Mouse (Mus musculus): ENCODE results near the gene Mdp1. TPM values are rescaled to one million over a fixed set of nuclear protein-coding genes. Genes with fewer than 3 reads are reported as not detected.

The Mdp1 gene
- 46.2 and 47.6 TPM in 2 replicates for polyA plus RNA-seq (2015; fragmentation: Nextera tagmentation; extraction: Ambion mirVana)

GRCm38 (mm10) chr14:55659960-55660573 lies at the start of gene Mdp1:
TSS of gene Mdp1 (minus strand) at chr14:55660508.
- H3K4me1 ChIP-seq (ENCODE audit: insufficient read depth, low read depth, low read length), result peaks cover 6% of the 10 kb centered on the region; the same call in 1 of the 2 replicates
- H3K27ac ChIP-seq (ENCODE audit: low read length), result peak within 1 kb of the TSS; percentile 82
- no peaks in the 10 kb centered on the region for H3K9me3 ChIP-seq (ENCODE audit: low read length)
- WGBS, result under 1% methylated on average over 39 of the region's 39 CpGs
- H3K27me3 ChIP-seq (replicated peaks; ENCODE audit: insufficient read depth, low read length), result no peaks in the 10 kb centered on the region
- peak; percentile 96 for DNase-seq (ENCODE audit: low spot score)
- H3K36me3 ChIP-seq (ENCODE audit: insufficient read depth, low read length), result 0 out of 2 replicates have a peak, but pooled peaks cover 8% of the 10 kb centered on the region
- peak within 1 kb of the TSS; percentile 55 for H3K9ac ChIP-seq (replicated peaks; ENCODE audit: low read depth)
- ATAC-seq, result peak; percentile 98
- H3K4me3 ChIP-seq (ENCODE audit: low read depth, low read length), result peak within 1 kb of the TSS; percentile 66
- peak within 1 kb of the TSS; percentile 67 for H3K4me2 ChIP-seq (replicated peaks; ENCODE audit: low read depth, low read length)
- TF ChIP-seq CTCF (IDR thresholded peaks at IDR 0.05) (peak; percentile 68), EP300 (IDR thresholded peaks at IDR 0.05) (no peak; the same call in 1 of the 2 replicates)

- Histone ChIP-seq H3K9ac (replicated peaks; ENCODE audit: low read depth) (no peak overlapping the region), H3K4me3 (ENCODE audit: low read depth, low read length) (no peak overlapping the region), H3K9me3 (ENCODE audit: low read length) (no peaks in the 10 kb centered on the region), H3K4me1 (ENCODE audit: insufficient read depth, low read depth, low read length) (peaks cover 10% of the 10 kb centered on the region; the same call in 1 of the 2 replicates), H3K4me2 (replicated peaks; ENCODE audit: low read depth, low read length) (no peak overlapping the region), H3K27ac (ENCODE audit: low read length) (no peak overlapping the region), H3K36me3 (ENCODE audit: insufficient read depth, low read length) (no peaks in the 10 kb centered on the region), H3K27me3 (replicated peaks; ENCODE audit: insufficient read depth, low read length) (no peaks in the 10 kb centered on the region)
- no peak for ATAC-seq
- no peak for DNase-seq (ENCODE audit: low spot score)
- TF ChIP-seq EP300 (IDR thresholded peaks at IDR 0.05), result no peak
- no peak for TF ChIP-seq CTCF (IDR thresholded peaks at IDR 0.05)
- 70% methylated on average over 4 of the region's 4 CpGs for WGBS
These were observed 49.2 kb upstream of the Mdp1 start for GRCm38 (mm10) chr14:55709509-55709908.

GRCm38 (mm10) chr14:55707397-55707796 lies 47.1 kb upstream of the Mdp1 start:
- 72% methylated on average over 5 of the region's 5 CpGs for WGBS
- Histone ChIP-seq H3K9me3 (ENCODE audit: low read length) (no peaks in the 10 kb centered on the region), H3K36me3 (ENCODE audit: insufficient read depth, low read length) (no peaks in the 10 kb centered on the region), H3K27me3 (replicated peaks; ENCODE audit: insufficient read depth, low read length) (no peaks in the 10 kb centered on the region), H3K27ac (ENCODE audit: low read length) (no peak overlapping the region), H3K4me3 (ENCODE audit: low read depth, low read length) (no peak overlapping the region), H3K4me2 (replicated peaks; ENCODE audit: low read depth, low read length) (no peak overlapping the region), H3K9ac (replicated peaks; ENCODE audit: low read depth) (no peak overlapping the region), H3K4me1 (ENCODE audit: insufficient read depth, low read depth, low read length) (peaks cover under 1% of the 10 kb centered on the region; the same call in 1 of the 2 replicates)
- TF ChIP-seq EP300 (IDR thresholded peaks at IDR 0.05), result no peak
- no peak for TF ChIP-seq CTCF (IDR thresholded peaks at IDR 0.05)
- ATAC-seq (no peak), DNase-seq (ENCODE audit: low spot score) (no peak)

- Histone ChIP-seq H3K4me3 (ENCODE audit: low read depth, low read length) (no peak overlapping the region), H3K4me1 (ENCODE audit: insufficient read depth, low read depth, low read length) (no peaks in the 10 kb centered on the region), H3K36me3 (ENCODE audit: insufficient read depth, low read length) (no peaks in the 10 kb centered on the region), H3K9ac (replicated peaks; ENCODE audit: low read depth) (no peak overlapping the region), H3K27me3 (replicated peaks; ENCODE audit: insufficient read depth, low read length) (no peaks in the 10 kb centered on the region), H3K9me3 (ENCODE audit: low read length) (no peaks in the 10 kb centered on the region), H3K4me2 (replicated peaks; ENCODE audit: low read depth, low read length) (no peak overlapping the region), H3K27ac (ENCODE audit: low read length) (peak overlapping the region; percentile 60)
- DNase-seq (ENCODE audit: low spot score) (peak; percentile 74), ATAC-seq (peak; percentile 84)
- WGBS, result 77% methylated on average over 8 of the region's 8 CpGs
- TF ChIP-seq EP300 (IDR thresholded peaks at IDR 0.05) (no peak), CTCF (IDR thresholded peaks at IDR 0.05) (no peak)
These were observed 45.8 kb upstream of the Mdp1 start for GRCm38 (mm10) chr14:55706051-55706600.

GRCm38 (mm10) chr14:55702761-55703160 lies 42.5 kb upstream of the Mdp1 start:
- TF ChIP-seq CTCF (IDR thresholded peaks at IDR 0.05), result no peak
- no peak for TF ChIP-seq EP300 (IDR thresholded peaks at IDR 0.05)
- no peaks in the 10 kb centered on the region for H3K36me3 ChIP-seq (ENCODE audit: insufficient read depth, low read length)
- no peak overlapping the region for H3K27ac ChIP-seq (ENCODE audit: low read length)
- H3K9me3 ChIP-seq (ENCODE audit: low read length), result no peaks in the 10 kb centered on the region
- ATAC-seq (peak; percentile 40; the same call in 1 of the 2 replicates), DNase-seq (ENCODE audit: low spot score) (no peak)
- no peaks in the 10 kb centered on the region for H3K4me1 ChIP-seq (ENCODE audit: insufficient read depth, low read depth, low read length)
- H3K9ac ChIP-seq (replicated peaks; ENCODE audit: low read depth), result no peak overlapping the region
- no peaks in the 10 kb centered on the region for H3K27me3 ChIP-seq (replicated peaks; ENCODE audit: insufficient read depth, low read length)
- H3K4me3 ChIP-seq (ENCODE audit: low read depth, low read length), result no peak overlapping the region
- no peak overlapping the region for H3K4me2 ChIP-seq (replicated peaks; ENCODE audit: low read depth, low read length)
- WGBS, result 41% methylated on average over 6 of the region's 6 CpGs

- H3K36me3 ChIP-seq (ENCODE audit: insufficient read depth, low read length), result no peaks in the 10 kb centered on the region
- 52% methylated on average over 9 of the region's 9 CpGs for WGBS
- H3K27ac ChIP-seq (ENCODE audit: low read length), result no peak overlapping the region
These were observed 40.8 kb upstream of the Mdp1 start for GRCm38 (mm10) chr14:55701131-55701530.

More at GRCm38 (mm10) chr14:55701131-55701530, 40.8 kb upstream of the Mdp1 start:
- Histone ChIP-seq H3K4me3 (ENCODE audit: low read depth, low read length) (no peak overlapping the region), H3K9me3 (ENCODE audit: low read length) (no peaks in the 10 kb centered on the region), H3K9ac (replicated peaks; ENCODE audit: low read depth) (no peak overlapping the region), H3K4me2 (replicated peaks; ENCODE audit: low read depth, low read length) (no peak overlapping the region), H3K4me1 (ENCODE audit: insufficient read depth, low read depth, low read length) (no peaks in the 10 kb centered on the region), H3K27me3 (replicated peaks; ENCODE audit: insufficient read depth, low read length) (no peaks in the 10 kb centered on the region)
- ATAC-seq, result no peak
- TF ChIP-seq CTCF (IDR thresholded peaks at IDR 0.05) (no peak), EP300 (IDR thresholded peaks at IDR 0.05) (no peak)
- no peak for DNase-seq (ENCODE audit: low spot score)
